Mouse (Mus musculus) activated CD4-positive, CD25-positive, alpha-beta regulatory T cell, adult 4 months (primary cell): ENCODE measurements around the gene Fam228a. TPM values are rescaled to one million over a fixed set of nuclear protein-coding genes. Genes with fewer than 3 reads are reported as not detected.
"Not testable (repeated sequence)": the region's sequence is repeated elsewhere in the genome, so short reads cannot be mapped to it uniquely, and the experiment has no call there.

Experiments used
- ATAC-seq: one replicate; pipeline ENCODE4 v1.8.0; 2017
- polyA plus RNA-seq, 2 experiments: library from polyadenylated mRNA; unstranded; fragments of 100-300 nt; shearing (Covaris generic); gene quantifications; one replicate each; pipeline ENCODE4 v1.2.1; 2017

Fam228a gene
- polyA plus RNA-seq, 2 experiments from 2014 or later = not detected

DNA sequence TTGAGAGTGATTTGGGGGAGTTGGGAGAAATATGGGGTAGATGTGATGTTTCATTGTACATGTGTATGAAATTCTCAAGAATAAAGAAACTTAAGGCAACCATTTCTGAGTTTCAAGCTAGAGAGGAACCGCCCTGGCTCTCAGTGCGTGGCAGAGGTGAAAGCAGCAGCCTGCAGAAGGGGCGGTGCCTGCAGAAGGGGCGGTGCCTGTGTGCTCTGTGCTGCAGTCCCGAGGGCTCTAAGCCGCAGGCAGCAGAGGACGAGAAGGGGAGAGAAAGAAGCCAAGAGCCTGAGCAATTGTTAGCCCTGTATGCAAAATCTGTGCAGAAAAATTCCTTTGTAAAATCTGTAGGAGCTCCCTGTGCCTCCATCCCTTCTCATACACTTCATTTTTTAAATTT is 20.8 kb downstream of the Fam228a start:
- ATAC-seq = peak; percentile 61

DNA sequence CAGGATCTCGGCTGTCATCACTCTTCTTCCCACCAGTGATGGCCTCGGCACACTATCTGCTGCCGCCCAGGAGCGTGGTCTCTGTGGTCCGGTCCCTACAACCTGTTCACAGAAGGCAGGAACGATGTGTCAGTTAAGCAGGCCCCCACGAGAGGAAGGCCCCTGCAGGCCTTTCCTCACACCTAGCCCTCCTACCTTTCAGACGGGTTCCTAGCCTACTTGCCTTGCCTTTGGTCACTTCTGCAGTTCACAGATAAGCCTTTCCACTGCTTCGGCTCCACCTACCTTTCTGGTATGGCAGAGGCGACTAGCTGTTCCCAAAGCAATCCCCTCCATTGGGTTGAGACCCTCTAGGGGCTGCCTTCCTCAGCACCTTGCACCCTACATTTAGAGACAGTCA is 22.6 kb downstream of the Fam228a start:
- ATAC-seq = no peak

DNA sequence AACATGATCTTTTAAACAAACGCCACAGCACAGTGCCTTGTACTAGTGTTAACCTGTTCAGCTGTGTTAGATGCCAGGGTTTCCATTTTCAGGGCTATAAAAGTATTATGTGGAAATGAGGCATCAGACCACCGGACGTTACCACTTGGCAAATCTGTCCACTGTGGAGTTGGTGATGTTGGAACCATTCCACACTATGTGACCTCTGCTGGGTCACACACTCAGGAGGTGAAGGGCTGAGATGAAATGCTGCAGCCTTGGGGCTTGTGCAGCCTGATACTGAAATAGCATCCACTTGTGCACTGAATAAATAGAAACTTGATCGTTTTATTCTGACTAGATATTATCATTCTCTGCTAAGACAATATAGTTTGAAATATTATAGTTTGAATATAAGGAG is 24.9 kb downstream of the Fam228a start:
- ATAC-seq = no peak

DNA sequence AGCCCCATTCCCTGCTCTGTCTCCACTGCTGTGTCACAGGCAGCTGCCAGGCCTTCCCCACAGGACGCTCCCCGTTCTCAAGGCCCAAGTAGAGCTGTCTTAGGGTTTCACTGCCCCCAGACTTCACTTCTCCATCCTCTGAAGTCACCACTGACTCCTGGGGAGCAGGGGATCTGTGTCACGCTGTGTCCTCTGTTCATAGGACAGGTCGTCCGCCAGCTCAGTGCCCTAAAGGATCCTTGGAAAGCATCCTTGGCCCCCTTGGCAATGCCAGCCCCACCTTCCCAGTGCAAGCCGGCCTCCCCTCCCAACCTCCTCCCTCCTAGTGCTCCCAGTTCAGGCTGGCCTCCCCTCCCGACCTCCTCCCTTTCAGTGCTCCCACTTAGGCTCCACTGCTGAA is 28.3 kb downstream of the Fam228a start:
- ATAC-seq = no peak

DNA sequence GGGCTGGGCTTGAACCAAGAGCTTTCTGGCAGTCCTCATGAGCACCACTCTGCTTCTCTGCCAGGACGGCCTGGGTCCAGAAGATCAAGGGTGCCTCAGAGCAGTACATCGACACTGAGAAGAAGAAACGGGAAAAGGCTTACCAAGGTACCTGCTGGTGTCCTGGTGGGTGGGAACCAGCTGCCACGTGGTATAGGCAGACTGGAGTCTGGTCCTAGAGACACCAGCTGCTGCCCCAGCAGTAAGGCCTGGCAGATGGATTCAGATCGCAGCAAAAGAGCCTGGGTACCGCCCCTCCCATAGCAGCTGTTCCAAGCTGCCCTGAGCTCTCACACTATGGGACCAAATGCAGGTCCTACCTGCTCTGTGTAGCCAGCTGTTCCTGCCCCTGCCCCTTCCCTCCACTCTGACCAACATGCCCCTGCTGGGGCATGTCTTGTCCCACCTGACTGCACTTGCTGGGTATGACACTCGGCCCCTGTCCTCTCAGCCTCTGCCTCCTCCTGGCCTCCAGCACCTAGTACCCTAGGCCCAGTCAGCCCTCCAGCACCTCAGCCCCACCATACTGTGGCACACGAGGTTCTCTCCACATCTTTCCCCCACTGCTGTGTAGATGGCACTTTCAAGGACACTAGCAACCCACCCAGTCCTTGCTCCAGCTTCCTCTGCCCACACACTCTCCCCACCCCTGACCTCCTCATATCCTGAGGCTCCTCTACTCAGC is 29.2 kb downstream of the Fam228a start:
- ATAC-seq = no peak

DNA sequence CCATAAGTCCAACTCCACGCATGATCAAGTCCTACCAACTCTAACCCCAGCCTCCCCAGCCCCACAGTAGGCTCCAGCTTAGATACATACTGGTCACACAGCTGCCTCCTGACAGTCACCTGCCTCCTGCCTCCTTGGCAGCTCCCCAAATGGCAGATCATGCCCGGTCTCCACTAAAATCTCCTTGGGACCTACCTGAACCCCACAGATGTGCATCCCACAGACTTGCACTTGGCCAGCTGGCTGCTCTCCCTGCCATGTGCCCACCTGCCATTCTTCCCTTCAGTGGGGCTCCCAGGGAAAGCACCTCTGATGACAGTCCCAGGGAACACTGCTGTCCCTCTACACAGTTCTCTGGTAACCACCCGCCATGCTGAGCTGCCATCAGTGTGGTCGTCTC is 29.9 kb downstream of the Fam228a start:
- ATAC-seq = no peak

DNA sequence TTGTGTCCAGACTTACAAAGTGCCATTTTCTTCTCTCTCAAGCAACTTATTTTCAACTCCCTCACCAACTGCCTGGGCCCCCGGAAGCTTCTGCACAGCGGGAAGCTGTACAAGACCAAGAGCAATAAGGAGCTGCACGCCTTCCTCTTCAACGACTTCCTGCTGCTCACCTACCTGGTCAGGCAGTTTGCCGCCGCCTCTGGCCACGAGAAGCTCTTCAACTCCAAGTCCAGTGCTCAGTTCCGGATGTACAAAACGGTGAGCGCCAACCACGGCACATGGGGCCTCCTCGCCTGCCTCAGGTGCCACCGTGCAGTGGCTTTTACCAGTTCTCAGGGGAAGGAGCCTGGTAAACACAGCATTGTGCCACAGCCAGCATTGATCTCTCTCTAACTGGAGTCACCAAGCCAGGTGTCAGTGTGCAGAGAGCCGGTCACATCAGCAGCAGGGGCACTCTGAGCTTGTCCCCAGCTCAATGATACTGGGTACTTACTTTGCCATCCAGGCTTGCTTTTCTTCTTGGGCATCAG is 30.7 kb downstream of the Fam228a start:
- no peak for ATAC-seq

DNA sequence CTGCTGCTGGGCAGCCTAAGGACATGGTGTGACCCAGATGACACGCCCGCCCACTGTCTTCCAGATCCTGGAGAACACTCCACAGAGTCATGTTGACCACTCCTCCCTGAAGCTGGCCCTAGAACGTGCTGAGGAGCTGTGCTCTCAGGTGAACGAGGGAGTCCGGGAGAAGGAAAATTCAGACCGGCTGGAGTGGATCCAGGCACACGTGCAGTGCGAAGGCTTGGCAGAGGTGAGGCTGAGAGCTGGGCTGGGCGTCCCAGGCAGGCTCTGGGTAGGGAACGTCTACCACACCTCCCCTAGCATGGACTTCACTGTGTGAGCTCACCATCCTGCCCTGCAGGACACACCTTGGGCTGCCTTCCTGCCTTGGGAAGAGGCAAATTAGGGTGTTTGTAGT is 31.3 kb downstream of the Fam228a start:
- ATAC-seq = no peak

DNA sequence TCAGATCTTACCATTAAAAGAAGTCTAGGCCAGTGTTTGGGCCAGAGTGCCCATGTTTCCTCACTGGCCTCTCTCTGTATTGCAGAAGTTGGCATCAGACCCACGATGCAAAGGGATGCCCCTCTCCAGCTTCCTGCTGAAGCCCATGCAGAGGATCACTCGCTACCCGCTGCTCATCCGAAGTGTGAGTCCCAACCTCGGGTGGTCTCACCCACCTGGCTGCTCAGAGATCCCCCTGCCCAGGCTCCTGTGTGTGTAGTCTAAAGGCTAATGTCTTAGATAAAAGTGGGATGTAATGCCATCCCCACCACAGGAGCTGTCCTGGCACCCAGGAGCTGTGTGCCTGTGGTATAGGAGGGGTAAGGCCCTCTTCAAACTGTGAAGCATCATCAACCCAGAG is 32.1 kb downstream of the Fam228a start:
- ATAC-seq = no peak

DNA sequence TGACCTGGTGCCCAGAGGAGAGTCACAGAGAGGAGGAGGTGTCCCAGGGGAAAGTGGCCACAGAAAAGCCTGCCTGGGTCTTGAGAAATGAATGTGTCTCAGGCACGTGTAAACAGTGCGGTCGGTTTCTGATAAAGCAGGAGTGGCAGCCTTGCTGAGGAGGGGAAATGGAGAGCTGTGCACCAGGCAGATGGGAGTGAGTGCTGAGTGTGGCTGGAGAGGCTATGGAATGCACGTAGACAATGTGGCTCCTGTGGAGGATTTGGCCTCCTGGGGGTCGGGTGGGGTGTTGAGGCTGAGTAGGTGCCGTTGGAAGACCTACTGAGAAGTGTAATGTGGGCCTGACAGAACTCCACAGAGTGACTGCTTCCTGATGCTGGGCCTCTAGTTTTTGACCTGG is 32.6 kb downstream of the Fam228a start:
- ATAC-seq = not testable (repeated sequence)

DNA sequence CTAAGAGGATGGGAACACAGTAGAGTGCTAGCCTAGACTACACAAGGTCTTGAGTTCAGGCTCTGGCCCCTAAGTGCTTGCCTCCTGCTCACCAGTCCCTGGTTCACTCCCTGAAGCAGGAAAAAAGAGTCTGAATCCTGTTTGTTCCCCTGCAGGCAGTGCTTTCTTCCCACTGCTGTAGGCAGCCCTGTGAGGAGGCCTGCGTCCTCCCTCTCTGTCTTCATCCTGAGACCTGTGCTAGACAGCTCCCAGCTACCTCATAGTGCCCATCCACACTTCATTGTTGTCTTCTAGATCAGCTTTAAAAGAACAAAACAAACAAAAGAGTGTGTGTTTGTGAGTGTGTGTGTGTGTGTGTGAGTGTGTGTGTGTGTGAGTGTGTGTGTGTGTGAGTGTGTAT is 43.7 kb downstream of the Fam228a start:
- no peak for ATAC-seq

DNA sequence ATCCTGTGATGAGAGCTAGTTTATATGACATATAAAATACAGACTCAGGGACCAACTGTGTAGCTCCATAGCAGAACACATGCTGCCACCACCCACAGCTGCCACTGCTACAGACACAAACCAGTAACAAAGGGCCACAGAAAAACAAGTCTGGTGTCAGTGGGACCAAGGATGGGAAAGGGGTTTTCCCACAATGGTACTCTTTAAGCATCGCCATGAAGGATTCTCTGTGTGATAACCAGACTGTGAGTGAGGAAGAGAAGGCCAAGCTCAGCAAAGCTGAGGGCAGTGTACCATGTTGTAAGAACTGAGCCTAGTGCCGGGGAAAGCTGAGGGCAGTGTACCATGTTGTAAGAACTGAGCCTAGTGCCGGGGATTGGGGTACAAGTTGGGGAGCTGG is 47.0 kb downstream of the Fam228a start:
- ATAC-seq = no peak

DNA sequence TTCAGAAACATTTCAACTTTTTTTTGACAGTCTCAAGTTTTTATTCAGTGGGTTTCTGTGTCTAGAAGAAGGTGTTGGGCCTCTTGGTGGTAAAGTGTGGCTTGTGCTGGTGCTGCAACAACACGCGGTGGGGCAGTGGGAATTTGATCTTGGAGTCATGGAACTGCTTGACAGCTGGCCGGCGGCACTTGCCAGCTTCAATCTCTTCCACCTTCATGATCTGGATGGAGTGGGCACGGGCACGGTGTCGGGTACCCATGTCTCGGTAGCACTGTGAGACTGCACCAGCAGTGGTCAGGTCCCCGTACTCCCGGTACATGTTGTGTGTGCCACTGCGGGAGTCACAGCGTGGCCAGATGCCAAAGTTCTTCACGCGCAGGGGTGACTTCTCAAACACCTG is 48.9 kb downstream of the Fam228a start:
- ATAC-seq = no peak

DNA sequence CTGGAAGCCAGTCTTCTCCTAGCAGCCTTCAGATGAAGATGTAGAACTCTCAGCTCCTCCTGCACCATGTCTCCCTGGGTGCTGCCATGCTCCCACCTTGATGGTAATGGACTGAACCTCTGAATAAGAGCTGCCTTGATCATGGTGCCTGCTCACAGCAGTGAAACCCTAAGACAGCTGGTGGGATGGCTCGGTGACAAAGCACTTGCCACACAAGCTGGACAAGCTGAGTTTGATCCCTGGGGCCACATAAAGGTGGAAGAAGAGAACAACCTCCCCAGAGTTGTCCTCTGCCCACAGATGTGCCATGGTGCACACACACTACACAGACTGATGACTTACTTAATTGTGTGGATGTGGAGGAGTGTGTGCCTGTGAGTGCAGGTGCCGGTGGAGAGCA is 49.8 kb downstream of the Fam228a start:
- ATAC-seq = no peak

DNA sequence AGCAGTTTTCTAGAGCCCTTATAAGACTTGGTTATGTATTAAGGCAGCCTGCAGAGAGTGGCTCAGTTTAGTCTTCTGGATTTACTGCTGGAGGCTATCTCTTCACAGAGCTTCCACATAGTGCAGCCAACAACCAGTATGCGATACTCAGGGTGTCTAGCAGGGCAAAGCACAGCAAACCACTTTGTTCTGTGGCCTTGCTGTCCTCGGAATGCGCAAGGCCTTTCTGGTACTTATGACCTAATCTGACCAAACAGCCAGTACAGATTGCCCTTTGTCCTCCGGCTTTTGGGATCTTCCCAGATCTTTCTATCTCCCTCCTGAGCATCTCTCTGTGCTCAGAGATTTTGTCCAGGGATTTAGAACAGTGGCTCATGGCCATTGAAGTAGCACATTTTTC is 52.8 kb downstream of the Fam228a start:
- ATAC-seq = no peak

DNA sequence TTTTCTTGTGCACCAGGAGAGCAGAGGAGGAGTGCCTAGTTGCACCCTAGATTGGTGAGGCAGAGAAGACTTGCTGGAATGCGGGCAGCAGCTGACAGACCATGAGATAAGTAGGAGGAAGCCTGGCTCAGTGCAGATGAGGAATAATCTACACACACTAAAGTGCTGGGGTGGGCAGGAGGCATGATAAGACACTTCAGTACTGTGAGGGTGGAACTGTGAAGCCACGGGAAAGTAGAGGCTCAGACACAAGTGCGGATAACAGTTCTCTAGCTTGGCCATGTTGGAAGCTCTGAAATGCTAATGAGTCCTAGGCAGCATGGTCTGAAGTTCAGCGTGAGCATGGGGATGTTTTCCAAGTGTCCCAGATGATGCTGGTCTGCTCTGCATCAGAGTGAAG is 58.3 kb downstream of the Fam228a start:
- ATAC-seq = no peak

DNA sequence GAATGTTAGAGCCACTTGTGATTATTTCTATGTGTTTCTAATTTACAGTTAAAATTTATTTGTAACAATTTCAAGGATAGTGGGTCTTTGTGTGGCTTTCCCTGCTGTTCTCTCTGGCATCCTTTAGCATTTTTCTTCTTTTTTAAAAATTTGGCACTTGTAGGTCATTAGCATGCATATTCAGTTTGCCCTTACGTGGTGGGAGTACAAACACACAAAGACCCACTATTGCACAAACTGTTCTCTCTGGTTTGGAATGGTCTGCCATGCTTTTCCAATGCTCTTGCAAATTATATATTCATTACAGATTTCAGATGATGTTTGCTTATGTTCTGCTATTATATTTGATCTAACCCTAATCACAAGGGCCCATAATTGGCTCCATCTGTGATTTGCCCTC is 61.9 kb downstream of the Fam228a start:
- ATAC-seq = no peak

DNA sequence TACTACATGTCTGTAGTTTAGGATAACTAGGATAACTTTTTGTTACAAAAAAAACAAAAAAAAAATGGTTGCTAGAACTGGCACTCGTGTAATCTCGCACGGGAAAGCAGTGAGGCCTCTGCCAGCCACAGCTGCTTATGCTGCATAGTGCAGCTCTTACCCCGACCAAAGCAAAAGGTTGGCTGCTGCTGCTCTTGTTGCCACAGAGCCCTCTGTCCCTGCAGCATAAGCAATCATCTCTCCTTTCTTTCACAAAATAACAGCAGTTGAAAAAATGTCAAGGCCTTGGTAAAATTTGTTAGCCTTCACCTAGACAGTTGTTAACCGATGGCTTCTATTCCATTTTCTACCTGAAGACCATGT is 72.6 kb downstream of the Fam228a start:
- no peak for ATAC-seq

DNA sequence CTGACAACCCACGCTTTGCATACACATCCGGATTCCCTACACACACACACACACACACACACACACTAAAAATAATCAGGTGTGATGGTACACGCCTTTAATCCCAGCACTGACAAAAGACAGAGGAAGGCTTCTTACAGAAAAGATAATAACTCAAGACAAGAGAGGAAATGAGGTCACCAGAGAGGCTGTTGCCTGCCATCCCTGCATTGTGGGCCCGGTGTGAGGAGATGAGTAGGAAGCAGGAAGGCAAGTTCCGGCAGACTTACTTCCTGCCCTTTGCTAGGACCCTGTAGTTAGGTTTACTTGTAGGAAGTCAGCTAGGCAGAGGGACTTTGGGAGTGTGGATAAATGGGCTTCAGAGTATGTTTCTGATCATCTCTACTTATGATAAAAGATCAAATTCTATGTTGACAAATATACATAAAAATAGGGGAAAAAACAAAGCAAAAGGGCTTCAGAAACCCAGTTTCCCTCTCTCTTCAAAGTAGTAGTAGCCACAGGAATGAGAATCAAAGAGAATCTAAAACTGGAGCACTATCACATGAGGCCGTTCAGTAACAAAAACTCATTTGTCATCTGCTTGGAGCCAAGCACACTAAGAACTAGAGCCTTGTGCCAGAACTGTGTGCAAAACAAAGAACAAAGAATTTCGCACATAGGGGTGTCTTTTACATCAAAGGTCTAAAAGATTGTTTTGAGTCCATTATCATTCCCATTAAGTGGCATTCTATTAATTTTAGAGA is 73.1 kb downstream of the Fam228a start:
- ATAC-seq = peak; percentile 63

Other genes starting within 250 kb of the Fam228a start
- 10 to 100 TPM; 49.0 to 54.6 TPM for gene Itsn2, start 145.8 kb downstream of the Fam228a start, polyA plus RNA-seq
- gene Gm3625, start 145.5 kb downstream of the Fam228a start, polyA plus RNA-seq = not detected
- gene Pfn4, start 30.6 kb upstream of the Fam228a start, polyA plus RNA-seq = not detected
- not detected for gene Fam228b, start 30.8 kb upstream of the Fam228a start, polyA plus RNA-seq
- gene Sf3b6, start 79.1 kb upstream of the Fam228a start, polyA plus RNA-seq = 100 to 1,000 TPM; 295 to 357 TPM
- gene Fkbp1b, start 103.2 kb upstream of the Fam228a start, polyA plus RNA-seq = not detected
- gene Wdcp, start 104.9 kb upstream of the Fam228a start, polyA plus RNA-seq = 10 to 100 TPM; 10.1 to 11.6 TPM
- under 1 TPM; 0.16 to 0.25 TPM for gene Mfsd2b, start 135.9 kb upstream of the Fam228a start, polyA plus RNA-seq
- 10 to 100 TPM; 12.1 to 15.2 TPM for gene Ubxn2a, start 169.3 kb upstream of the Fam228a start, polyA plus RNA-seq
- 10 to 100 TPM; 12.4 to 14.4 TPM for gene Atad2b, start 178.9 kb upstream of the Fam228a start, polyA plus RNA-seq